Mouse (Mus musculus) heart, postnatal 0 days (tissue): ENCODE measurements at regions not wholly inside any gene's neighbourhood (a gene's known extent, or its start where the extent isn't known, plus 50 kb on each side); places are given as distances from the start of the nearest gene placed in this dataset.

Source experiments
- CTCF ChIP-seq: IDR thresholded peaks from 2 replicates; pipeline ENCODE4 v1.5.1; 2016; ENCODE audit warnings: antibody characterized with exemption, control low read depth, low read depth
- EP300 ChIP-seq: IDR thresholded peaks from 2 replicates; pipeline ENCODE4 v1.6.1; 2016; ENCODE audit warnings: antibody characterized with exemption, low read depth

- TF ChIP-seq CTCF (no peak), EP300 (no peak)
These were observed 468.2 kb upstream of the Id2 start for GRCm38 (mm10) chr12:25565131-25565530.
